Mouse (Mus musculus): ENCODE measurements around the gene Atrnl1. TPM values are rescaled to one million over a fixed set of nuclear protein-coding genes. Genes with fewer than 3 reads are reported as not detected.

The Atrnl1 gene
- polyA plus RNA-seq, 1 experiment from 2014 or later: 4.5 TPM

GRCm38 (mm10) chr19:58051905-58052304 lies 441.1 kb downstream of the Atrnl1 start:
- Histone ChIP-seq H3K27ac (peak overlapping the region; percentile 76; the same call in 1 of the 2 replicates), H3K4me1 (replicated peaks) (peaks cover 25% of the 10 kb centered on the region), H3K27me3 (ENCODE audit: insufficient read depth, poor library complexity, severe bottlenecking) (no peaks in the 10 kb centered on the region), H3K9me3 (no peaks in the 10 kb centered on the region), H3K4me3 (no peak overlapping the region), H3K36me3 (no peaks in the 10 kb centered on the region)
- DNase-seq (ENCODE audit: low spot score): no peak
- WGBS: 88% methylated on average over 13 of the region's 13 CpGs

GRCm38 (mm10) chr19:58052444-58053135 lies 441.8 kb downstream of the Atrnl1 start:
- H3K9me3 ChIP-seq: no peaks in the 10 kb centered on the region
- no peaks in the 10 kb centered on the region for H3K27me3 ChIP-seq (ENCODE audit: insufficient read depth, poor library complexity, severe bottlenecking)
- 65% methylated on average over 13 of the region's 13 CpGs for WGBS
- H3K4me3 ChIP-seq: no peak overlapping the region
- H3K4me1 ChIP-seq (replicated peaks): peaks cover 25% of the 10 kb centered on the region
- DNase-seq (ENCODE audit: low spot score): peak; percentile 20
- no peaks in the 10 kb centered on the region for H3K36me3 ChIP-seq
- peak overlapping the region; percentile 76 for H3K27ac ChIP-seq

- Histone ChIP-seq H3K27me3 (ENCODE audit: insufficient read depth, poor library complexity, severe bottlenecking) (0 out of 2 replicates have a peak, but pooled peaks cover 3% of the 10 kb centered on the region), H3K27ac (peak overlapping the region; percentile 59; the same call in 1 of the 2 replicates), H3K9me3 (no peaks in the 10 kb centered on the region), H3K4me3 (no peak overlapping the region), H3K36me3 (no peaks in the 10 kb centered on the region), H3K4me1 (replicated peaks) (peaks cover 50% of the 10 kb centered on the region)
- WGBS: 45% methylated on average over 9 of the region's 9 CpGs
- no peak for DNase-seq (ENCODE audit: low spot score)
Measured at GRCm38 (mm10) chr19:58059719-58060118, 448.9 kb downstream of the Atrnl1 start.

- H3K27ac ChIP-seq: peak overlapping the region; percentile 82
- whole genome bisulfite sequencing: 26% methylated on average over 12 of the region's 12 CpGs
- no peaks in the 10 kb centered on the region for H3K36me3 ChIP-seq
- 0 out of 2 replicates have a peak, but pooled peaks cover 3% of the 10 kb centered on the region for H3K27me3 ChIP-seq (ENCODE audit: insufficient read depth, poor library complexity, severe bottlenecking)
- peaks cover 51% of the 10 kb centered on the region for H3K4me1 ChIP-seq (replicated peaks)
- H3K9me3 ChIP-seq: no peaks in the 10 kb centered on the region
- H3K4me3 ChIP-seq: peak overlapping the region; percentile 16
- peak; percentile 41 for DNase-seq (ENCODE audit: low spot score)
Measured at GRCm38 (mm10) chr19:58060199-58060853, 449.5 kb downstream of the Atrnl1 start.

GRCm38 (mm10) chr19:58060854-58061358 lies 450.1 kb downstream of the Atrnl1 start:
- 12% methylated on average over 15 of the region's 15 CpGs for WGBS
- Histone ChIP-seq H3K4me1 (replicated peaks) (peaks cover 51% of the 10 kb centered on the region), H3K27me3 (ENCODE audit: insufficient read depth, poor library complexity, severe bottlenecking) (0 out of 2 replicates have a peak, but pooled peaks cover 3% of the 10 kb centered on the region), H3K36me3 (no peaks in the 10 kb centered on the region), H3K9me3 (no peaks in the 10 kb centered on the region), H3K27ac (peak overlapping the region; percentile 82), H3K4me3 (peak overlapping the region; percentile 16)
- peak; percentile 76 for DNase-seq (ENCODE audit: low spot score)

- DNase-seq (ENCODE audit: low spot score): no peak
- Histone ChIP-seq H3K36me3 (no peaks in the 10 kb centered on the region), H3K4me1 (replicated peaks) (peaks cover 51% of the 10 kb centered on the region), H3K27ac (peak overlapping the region; percentile 42; the same call in 1 of the 2 replicates), H3K9me3 (no peaks in the 10 kb centered on the region), H3K4me3 (no peak overlapping the region), H3K27me3 (ENCODE audit: insufficient read depth, poor library complexity, severe bottlenecking) (0 out of 2 replicates have a peak, but pooled peaks cover 3% of the 10 kb centered on the region)
- WGBS: 82% methylated on average over 8 of the region's 8 CpGs
Measured at GRCm38 (mm10) chr19:58061933-58062332, 451.1 kb downstream of the Atrnl1 start.

- WGBS: 44% methylated on average over 6 of the region's 6 CpGs
- Histone ChIP-seq H3K9me3 (no peaks in the 10 kb centered on the region), H3K36me3 (no peaks in the 10 kb centered on the region), H3K4me3 (no peak overlapping the region), H3K4me1 (replicated peaks) (peaks cover 51% of the 10 kb centered on the region), H3K27me3 (ENCODE audit: insufficient read depth, poor library complexity, severe bottlenecking) (0 out of 2 replicates have a peak, but pooled peaks cover 3% of the 10 kb centered on the region), H3K27ac (no peak overlapping the region)
- DNase-seq (ENCODE audit: low spot score): no peak
Measured at GRCm38 (mm10) chr19:58063541-58063940, 452.7 kb downstream of the Atrnl1 start.

GRCm38 (mm10) chr19:58064116-58065000 lies 453.5 kb downstream of the Atrnl1 start:
- DNase-seq (ENCODE audit: low spot score): no peak
- Histone ChIP-seq H3K36me3 (no peaks in the 10 kb centered on the region), H3K4me1 (replicated peaks) (peaks cover 49% of the 10 kb centered on the region), H3K27me3 (ENCODE audit: insufficient read depth, poor library complexity, severe bottlenecking) (0 out of 2 replicates have a peak, but pooled peaks cover 3% of the 10 kb centered on the region), H3K4me3 (no peak overlapping the region), H3K9me3 (no peaks in the 10 kb centered on the region), H3K27ac (no peak overlapping the region)
- 41% methylated on average over 16 of the region's 16 CpGs for WGBS

GRCm38 (mm10) chr19:58065001-58065314 lies 454.1 kb downstream of the Atrnl1 start:
- no peak for DNase-seq (ENCODE audit: low spot score)
- 76% methylated on average over 5 of the region's 5 CpGs for WGBS
- Histone ChIP-seq H3K27ac (no peak overlapping the region), H3K9me3 (no peaks in the 10 kb centered on the region), H3K36me3 (no peaks in the 10 kb centered on the region), H3K4me3 (no peak overlapping the region), H3K4me1 (replicated peaks) (peaks cover 47% of the 10 kb centered on the region), H3K27me3 (ENCODE audit: insufficient read depth, poor library complexity, severe bottlenecking) (0 out of 2 replicates have a peak, but pooled peaks cover 3% of the 10 kb centered on the region)

- Histone ChIP-seq H3K36me3 (no peaks in the 10 kb centered on the region), H3K27ac (no peak overlapping the region), H3K4me3 (no peak overlapping the region), H3K4me1 (replicated peaks) (peaks cover 42% of the 10 kb centered on the region), H3K27me3 (ENCODE audit: insufficient read depth, poor library complexity, severe bottlenecking) (0 out of 2 replicates have a peak, but pooled peaks cover 3% of the 10 kb centered on the region), H3K9me3 (no peaks in the 10 kb centered on the region)
- DNase-seq (ENCODE audit: low spot score): no peak
- WGBS: 88% methylated on average over 2 of the region's 2 CpGs
Measured at GRCm38 (mm10) chr19:58065514-58065913, 454.7 kb downstream of the Atrnl1 start.

- 67% methylated on average over 2 of the region's 2 CpGs for WGBS
- DNase-seq (ENCODE audit: low spot score): no peak
- H3K4me3 ChIP-seq: no peak overlapping the region
Measured at GRCm38 (mm10) chr19:58068114-58068513, 457.3 kb downstream of the Atrnl1 start.

GRCm38 (mm10) chr19:58068958-58069357 lies 458.1 kb downstream of the Atrnl1 start:
- H3K27ac ChIP-seq: no peak overlapping the region
- 92% methylated on average over 2 of the region's 2 CpGs for WGBS
- no peak for DNase-seq (ENCODE audit: low spot score)
- no peaks in the 10 kb centered on the region for H3K9me3 ChIP-seq
- no peaks in the 10 kb centered on the region for H3K27me3 ChIP-seq (ENCODE audit: insufficient read depth, poor library complexity, severe bottlenecking)
- H3K4me3 ChIP-seq: no peak overlapping the region
- peaks cover 13% of the 10 kb centered on the region for H3K4me1 ChIP-seq (replicated peaks)
- no peaks in the 10 kb centered on the region for H3K36me3 ChIP-seq

More at GRCm38 (mm10) chr19:58068114-58068513, 457.3 kb downstream of the Atrnl1 start:
- Histone ChIP-seq H3K9me3 (no peaks in the 10 kb centered on the region), H3K27ac (no peak overlapping the region), H3K4me1 (replicated peaks) (peaks cover 22% of the 10 kb centered on the region), H3K36me3 (no peaks in the 10 kb centered on the region), H3K27me3 (ENCODE audit: insufficient read depth, poor library complexity, severe bottlenecking) (no peaks in the 10 kb centered on the region)
